Mouse (Mus musculus) adrenal gland, adult 8-10 months (tissue): ENCODE data around the gene Mknk1. TPM values are rescaled to one million over a fixed set of nuclear protein-coding genes. Genes with fewer than 3 reads are reported as not detected.
A peak's percentile ranks its signal among the peaks of the same experiment; 100 is the strongest.

Experiments used
- DNase-seq: peaks from one replicate; pipeline ENCODE4 v3.0.0; 2022
- total RNA-seq, 4 experiments: library from RNA; stranded (reverse); gene quantifications; 2 replicates each; pipeline ENCODE4 v1.2.4; 2022

Gene Mknk1
- total RNA-seq, 4 experiments from 2014 or later = 46.8 to 72.1 (median 57.8) TPM

DNA sequence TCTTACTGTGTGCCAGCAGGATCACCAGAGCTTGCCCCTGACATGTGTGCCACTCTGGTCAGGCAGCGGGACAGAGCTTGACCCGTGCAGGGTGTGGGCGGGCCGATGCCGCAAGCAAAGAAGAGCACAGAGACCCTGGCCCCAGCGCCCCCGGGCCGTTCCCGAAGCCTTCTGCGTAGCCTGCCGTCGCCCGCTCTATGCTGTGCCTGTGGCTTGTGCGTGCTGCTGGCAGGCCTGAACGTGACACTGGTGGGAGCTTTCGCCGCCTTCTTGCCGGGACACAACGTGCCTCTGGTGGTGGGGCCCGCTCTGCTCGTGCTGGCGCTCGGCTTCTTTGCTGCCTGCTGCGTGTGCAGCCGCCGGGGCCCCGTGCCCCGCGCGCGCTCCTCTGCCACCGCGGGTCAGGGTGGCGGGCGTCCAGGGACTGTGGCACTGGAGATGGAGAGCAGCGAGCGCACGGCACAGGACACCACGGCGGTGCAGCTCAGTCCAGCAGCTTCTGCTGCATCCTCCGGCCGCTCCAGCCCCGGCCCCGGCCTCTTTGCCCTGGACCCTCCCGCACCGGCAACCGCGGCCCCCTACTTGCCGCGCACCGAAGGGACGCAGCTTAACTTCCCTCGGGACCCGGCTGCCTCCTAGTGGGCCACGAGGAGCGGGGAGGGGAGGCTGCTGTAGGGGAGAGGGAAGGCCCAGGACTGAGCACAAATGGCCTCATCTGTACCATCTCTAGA lies 59.1 kb downstream of the Mknk1 start:
- no peak for DNase-seq

GRCm38 (mm10) chr4:115902816-115903215 lies 63.8 kb downstream of the Mknk1 start:
- peak; percentile 36 for DNase-seq

GRCm38 (mm10) chr4:115904375-115904774 lies 65.4 kb downstream of the Mknk1 start:
- DNase-seq = no peak

DNA sequence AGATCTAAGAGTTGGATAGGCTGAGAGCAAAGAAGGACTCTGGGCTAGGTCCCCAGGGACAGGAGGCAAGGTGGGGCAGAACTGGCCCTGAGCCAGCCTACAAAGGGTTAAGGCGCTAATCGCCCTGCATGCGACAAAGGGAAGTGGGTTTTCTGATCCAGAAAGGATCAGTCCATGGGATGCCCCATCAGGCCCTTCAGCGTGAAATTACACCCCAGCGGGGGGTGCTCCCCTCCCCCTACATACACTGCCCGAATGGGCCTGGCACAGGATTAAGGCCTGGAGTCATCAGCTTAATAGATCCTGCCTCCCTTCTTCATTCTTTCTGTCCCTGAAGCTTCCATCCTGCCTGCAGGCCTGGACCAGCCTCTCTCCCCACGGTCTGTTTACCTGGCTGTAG lies 66.7 kb downstream of the Mknk1 start:
- no peak for DNase-seq

- DNase-seq = no peak
These were observed 67.8 kb downstream of the Mknk1 start for GRCm38 (mm10) chr4:115906791-115907190.

- DNase-seq = no peak
These were observed 69.0 kb downstream of the Mknk1 start for GRCm38 (mm10) chr4:115907994-115908393.

- no peak for DNase-seq
These were observed 69.6 kb downstream of the Mknk1 start for GRCm38 (mm10) chr4:115908641-115909040.

DNA sequence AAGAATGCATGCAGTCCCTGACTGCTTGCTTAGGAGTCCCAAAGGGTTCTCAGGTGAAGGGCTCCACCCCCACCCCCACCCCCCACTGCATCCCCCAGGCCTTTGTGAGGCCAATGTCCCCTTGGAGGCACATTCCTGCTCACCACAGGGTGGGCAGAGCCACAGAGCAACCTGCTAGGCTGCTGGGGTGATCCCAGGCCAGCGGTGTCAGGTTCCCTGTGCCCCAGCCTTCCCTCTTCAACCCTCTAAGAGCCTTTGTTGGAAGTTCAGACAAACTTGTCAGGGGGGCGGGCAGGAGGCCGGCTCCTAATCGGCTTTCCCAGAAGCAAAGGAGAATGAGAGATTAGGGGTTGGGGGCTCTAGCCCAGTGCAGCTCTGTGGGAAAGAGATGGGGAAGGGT lies 72.6 kb downstream of the Mknk1 start:
- no peak for DNase-seq

GRCm38 (mm10) chr4:115919911-115920310 lies 80.9 kb downstream of the Mknk1 start:
- no peak for DNase-seq

GRCm38 (mm10) chr4:115922688-115923087 lies 83.7 kb downstream of the Mknk1 start:
- no peak for DNase-seq

- DNase-seq = no peak
These were observed 84.4 kb downstream of the Mknk1 start for GRCm38 (mm10) chr4:115923262-115923880.

DNA sequence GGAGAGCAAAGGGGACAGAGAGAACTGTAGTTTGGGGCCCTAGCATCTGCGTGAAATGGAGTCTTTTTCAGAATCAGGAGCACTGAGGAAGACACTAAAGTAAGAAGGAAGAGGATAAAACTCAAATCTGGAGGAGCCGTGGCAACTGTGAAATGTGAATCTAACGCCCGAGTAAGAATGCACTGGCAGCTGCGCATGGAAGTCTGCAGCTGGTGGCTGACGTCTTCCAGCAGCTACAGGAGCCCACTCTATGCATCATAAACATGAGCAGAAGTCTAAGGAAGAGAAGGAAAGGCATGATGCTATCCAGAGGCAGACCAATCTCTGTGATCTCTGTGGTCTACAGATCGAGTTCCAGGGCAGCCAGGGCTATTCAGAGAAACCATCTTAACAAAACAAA lies 88.6 kb downstream of the Mknk1 start:
- DNase-seq = no peak

Other genes with a start within 250 kb of the Mknk1 start
- not detected for gene Cyp4a32, start 238.2 kb upstream of the Mknk1 start, total RNA-seq
- gene Cyp4b1, start 191.5 kb upstream of the Mknk1 start, total RNA-seq = 10 to 100 TPM; 44.9 to 58.9 (median 54.5) TPM
- 100 to 1,000 TPM in 2 of 4 experiments, 10 to 100 TPM in 2; 80.9 to 113 (median 100) TPM for gene Efcab14, start 101.5 kb upstream of the Mknk1 start, total RNA-seq
- gene Tex38, start 58.2 kb upstream of the Mknk1 start, total RNA-seq = 1 to 10 TPM; 2.0 to 4.9 (median 2.4) TPM
- 10 to 100 TPM; 58.4 to 89.8 (median 74.5) TPM for gene Atpaf1, start 54.4 kb upstream of the Mknk1 start, total RNA-seq
- 10 to 100 TPM; 15.6 to 22.2 (median 16.3) TPM for gene Mob3c, start 11.1 kb upstream of the Mknk1 start, total RNA-seq
- gene Kncn, start 45.2 kb downstream of the Mknk1 start, total RNA-seq = not detected
- gene 6430628N08Rik, start 51.5 kb downstream of the Mknk1 start, total RNA-seq = not detected
- gene Dmbx1, start 100.7 kb downstream of the Mknk1 start, total RNA-seq = not detected
- gene Faah, start 178.7 kb downstream of the Mknk1 start, total RNA-seq = 10 to 100 TPM in 1 of 4 experiments, 1 to 10 TPM in 3; 4.1 to 10.5 (median 6.0) TPM
- gene Nsun4, start 214.7 kb downstream of the Mknk1 start, total RNA-seq = 10 to 100 TPM; 30.5 to 41.1 (median 34.8) TPM
- 100 to 1,000 TPM; 390 to 507 (median 480) TPM for gene Uqcrh, start 235.9 kb downstream of the Mknk1 start, total RNA-seq
- 10 to 100 TPM; 58.2 to 84.0 (median 64.9) TPM for gene Lrrc41, start 236.1 kb downstream of the Mknk1 start, total RNA-seq